Mouse (Mus musculus) gastrocnemius, postnatal 36 days (tissue): ENCODE data around the gene Dab1. TPM values are rescaled to one million over a fixed set of nuclear protein-coding genes. Genes with fewer than 3 reads are reported as not detected.

Experiments
- DNase-seq, 2 experiments: peaks; one replicate each; pipeline ENCODE4 v3.0.0; 2022
- intact Hi-C: fragments of 180-260 bp; cut with DNase I; formaldehyde crosslinking; loops from one replicate; pipeline ENCODE4 v1.15.1; 2025
- total RNA-seq, 2 experiments: library from RNA; stranded (reverse); gene quantifications; 2 replicates each; pipeline ENCODE4 v1.2.3; 2021

The Dab1 gene
- total RNA-seq, 2 experiments from 2014 or later: 0.05 TPM; not detected in 1

- intact Hi-C loops: no loop called here
- DNase-seq: no peak
Observed at GRCm38 (mm10) chr4:103961134-103962049, 342.2 kb downstream of the Dab1 start.

- DNase-seq: no peak
- intact Hi-C loops: no loop called here
Observed at GRCm38 (mm10) chr4:103969906-103970305, 350.7 kb downstream of the Dab1 start.

- intact Hi-C loops: no loop called here
- DNase-seq: no peak
Observed at GRCm38 (mm10) chr4:103974536-103974935, 355.4 kb downstream of the Dab1 start.

GRCm38 (mm10) chr4:103974946-103975345 lies 355.8 kb downstream of the Dab1 start:
- no peak for DNase-seq
- intact Hi-C loops: no loop called here

GRCm38 (mm10) chr4:103993884-103994283 lies 374.7 kb downstream of the Dab1 start:
- no peak for DNase-seq
- intact Hi-C loops: no loop called here

GRCm38 (mm10) chr4:103994406-103994805 lies 375.2 kb downstream of the Dab1 start:
- no peak for DNase-seq
- intact Hi-C loops: no loop called here

- DNase-seq: no peak
- intact Hi-C loops: no loop called here
Observed at GRCm38 (mm10) chr4:104008406-104008805, 389.2 kb downstream of the Dab1 start.

- intact Hi-C loops: no loop called here
- DNase-seq: no peak
Observed at GRCm38 (mm10) chr4:104011683-104012082, 392.5 kb downstream of the Dab1 start.

- DNase-seq: no peak
- intact Hi-C loops: no loop called here
Observed at GRCm38 (mm10) chr4:104012150-104012549, 393.0 kb downstream of the Dab1 start.

- intact Hi-C loops: no loop called here
- DNase-seq: no peak
Observed at GRCm38 (mm10) chr4:104025117-104025694, 406.0 kb downstream of the Dab1 start.

GRCm38 (mm10) chr4:104026834-104027233 lies 407.7 kb downstream of the Dab1 start:
- no peak for DNase-seq
- intact Hi-C loops: no loop called here

- no peak for DNase-seq
- intact Hi-C loops: no loop called here
Observed at GRCm38 (mm10) chr4:104027239-104027638, 408.1 kb downstream of the Dab1 start.

- intact Hi-C loops: no loop called here
- no peak for DNase-seq
Observed at GRCm38 (mm10) chr4:104036091-104036490, 416.9 kb downstream of the Dab1 start.

GRCm38 (mm10) chr4:104039588-104039987 lies 420.4 kb downstream of the Dab1 start:
- intact Hi-C loops: no loop called here
- DNase-seq: no peak

- intact Hi-C loops: no loop called here
- no peak for DNase-seq
Observed at GRCm38 (mm10) chr4:104043441-104043840, 424.3 kb downstream of the Dab1 start.

- intact Hi-C loops: no loop called here
- no peak for DNase-seq
Observed at GRCm38 (mm10) chr4:104044634-104045033, 425.5 kb downstream of the Dab1 start.

GRCm38 (mm10) chr4:104047966-104048804 lies 429.0 kb downstream of the Dab1 start:
- intact Hi-C loops: no loop called here
- no peak for DNase-seq

GRCm38 (mm10) chr4:104057116-104057515 lies 438.0 kb downstream of the Dab1 start:
- no peak for DNase-seq
- intact Hi-C loops: no loop called here

- DNase-seq: no peak
- intact Hi-C loops: no loop called here
Observed at GRCm38 (mm10) chr4:104059569-104059968, 440.4 kb downstream of the Dab1 start.

- intact Hi-C loops: no loop called here
- DNase-seq: no peak
Observed at GRCm38 (mm10) chr4:104062356-104062755, 443.2 kb downstream of the Dab1 start.

GRCm38 (mm10) chr4:104066901-104067300 lies 447.7 kb downstream of the Dab1 start:
- no peak for DNase-seq
- intact Hi-C loops: no loop called here
